ENCODE assay signal across 9 mouse cellular contexts in the genomic region with DNA sequence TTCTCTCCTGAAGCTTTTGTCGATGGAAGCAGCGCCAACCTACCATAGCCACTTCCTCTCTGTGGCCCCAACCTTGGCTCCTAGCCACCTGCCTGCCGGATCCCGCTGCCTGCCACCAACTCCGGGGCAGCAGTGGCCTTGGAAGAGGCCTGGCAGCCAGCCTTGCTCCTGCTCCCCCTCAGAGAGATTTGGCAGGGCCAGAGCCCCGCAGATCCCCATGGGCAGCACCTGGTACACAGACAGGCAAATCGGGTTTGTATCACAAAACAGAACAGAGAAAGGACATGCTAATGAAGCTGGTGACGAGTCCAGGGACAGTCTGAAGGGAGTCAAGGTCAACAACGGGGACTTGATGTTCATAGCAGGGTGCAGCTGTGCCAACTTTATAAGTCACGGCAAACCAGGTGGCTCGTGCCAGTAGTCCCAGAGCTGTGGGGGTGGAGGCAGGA. TPM values are rescaled to one million over a fixed set of nuclear protein-coding genes. Genes with fewer than 3 reads are reported as not detected.
A peak's percentile ranks its signal among the peaks of the same experiment; 100 is the strongest.
DNase-seq lines count a peak whose midpoint lies in the region; ATAC-seq lines count a peak whose summit lies in the region.
"Had no signal": no experiment of that assay in that cellular context is flagged by ENCODE, and none has a peak within 500 bp of the region (broad histone marks: within the 10 kb centered on the region; RNA-seq: fewer than 3 reads in every experiment).

No protein-coding gene starts in this region.

- peak; percentile 78 to 84 for DNase-seq in heart, adult 18-20 months
- DNase-seq in heart, embryonic 10.5 days (ENCODE audit: low spot score) = no peak
- DNase-seq in 416B (ENCODE audit: low read depth) = peak; percentile 91
- DNase-seq in cerebellum, adult 11 months = peak; percentile 80
- peak; percentile 38 for DNase-seq in heart, postnatal 25 days (ENCODE audit: low spot score)
- DNase-seq in thymus, postnatal 36 days = no peak
- DNase-seq in left cerebral cortex, adult 18-20 months (ENCODE audit: low spot score in 2 of 2) = no peak

- no peaks in the 10 kb centered on the region for H3K27me3 ChIP-seq in heart, embryonic 10.5 days (ENCODE audit: insufficient read depth, poor library complexity, severe bottlenecking)
- no peaks in the 10 kb centered on the region for H3K27me3 ChIP-seq in hindbrain, embryonic 13.5 days

- intact Hi-C loops in heart, postnatal 25 days (cut with DNase I) = no loop called here

- no peaks in the 10 kb centered on the region for H3K4me1 ChIP-seq in heart, embryonic 10.5 days
- H3K4me1 ChIP-seq in hindbrain, embryonic 13.5 days (replicated peaks) = no peaks in the 10 kb centered on the region

- H3K27ac ChIP-seq in heart, embryonic 10.5 days = no peak overlapping the region
- no peak overlapping the region for H3K27ac ChIP-seq in hindbrain, embryonic 13.5 days

- no peaks in the 10 kb centered on the region for H3K36me3 ChIP-seq in heart, embryonic 10.5 days
- no peaks in the 10 kb centered on the region for H3K36me3 ChIP-seq in hindbrain, embryonic 13.5 days

- H3K9me3 ChIP-seq in heart, embryonic 10.5 days = 0 out of 2 replicates have a peak, but pooled peaks cover 3% of the 10 kb centered on the region
- H3K9me3 ChIP-seq in hindbrain, embryonic 13.5 days = no peaks in the 10 kb centered on the region

- 75% methylated on average over 11 of the region's 11 CpGs for WGBS in heart, embryonic 10.5 days
- WGBS in hindbrain, embryonic 13.5 days = 75% methylated on average over 11 of the region's 11 CpGs

- no peak overlapping the region for H3K9ac ChIP-seq in hindbrain, embryonic 13.5 days

- no peak overlapping the region for H3K4me2 ChIP-seq in hindbrain, embryonic 13.5 days

- no peak overlapping the region for H3K4me3 ChIP-seq in heart, embryonic 10.5 days
- no peak overlapping the region for H3K4me3 ChIP-seq in hindbrain, embryonic 13.5 days

- no peak for ATAC-seq in hindbrain, embryonic 13.5 days (ENCODE audit: low FRiP score)

RNA-seq across cellular contexts. Expression of gene Nr0b2, which starts 10.0 kb away (rescaled TPM):
- total RNA-seq in heart, adult 18-20 months (2021) = 10 to 100 TPM; 16.7 to 20.3 TPM
- polyA plus RNA-seq in heart, embryonic 10.5 days (2016; fragmentation: Nextera tagmentation; extraction: Ambion mirVana) = 4.9 and 8.9 TPM in 2 replicates
- 10 to 100 TPM; 18.1 to 20.0 TPM for total RNA-seq in heart, postnatal 25 days (2021)
- not detected for total RNA-seq in left cerebral cortex, adult 18-20 months (2021)
- polyA plus RNA-seq in hindbrain, embryonic 13.5 days (2015; fragmentation: Nextera tagmentation; extraction: Ambion mirVana) = not detected in 2 replicates
- polyA plus RNA-seq: limb, embryonic 11.5 days had no signal

RNA-seq across cellular contexts. Expression of gene Gpatch3, which starts 11.4 kb away (rescaled TPM):
- 1 to 10 TPM; 3.2 to 3.6 TPM for total RNA-seq in heart, adult 18-20 months (2021)
- polyA plus RNA-seq in heart, embryonic 10.5 days (2016; fragmentation: Nextera tagmentation; extraction: Ambion mirVana) = 7.1 and 9.6 TPM in 2 replicates
- 1 to 10 TPM; 4.7 to 5.3 TPM for total RNA-seq in heart, postnatal 25 days (2021)
- total RNA-seq in left cerebral cortex, adult 18-20 months (2021) = 1 to 10 TPM; 8.3 to 10.0 TPM
- 6.7 and 8.3 TPM in 2 replicates for polyA plus RNA-seq in hindbrain, embryonic 13.5 days (2015; fragmentation: Nextera tagmentation; extraction: Ambion mirVana)

RNA-seq across cellular contexts. Expression of gene Nudc, which starts 17.4 kb away (rescaled TPM):
- total RNA-seq in heart, adult 18-20 months (2021) = 10 to 100 TPM; 78.7 to 80.1 TPM
- polyA plus RNA-seq in heart, embryonic 10.5 days (2016; fragmentation: Nextera tagmentation; extraction: Ambion mirVana) = 328 and 420 TPM in 2 replicates
- total RNA-seq in heart, postnatal 25 days (2021) = 10 to 100 TPM; 66.9 to 67.9 TPM
- 100 to 1,000 TPM; 148 to 156 TPM for total RNA-seq in left cerebral cortex, adult 18-20 months (2021)
- polyA plus RNA-seq in hindbrain, embryonic 13.5 days (2015; fragmentation: Nextera tagmentation; extraction: Ambion mirVana) = 256 and 265 TPM in 2 replicates

RNA-seq across cellular contexts. Expression of gene Gpn2, which starts 21.0 kb away (rescaled TPM):
- total RNA-seq in heart, adult 18-20 months (2021) = 1 to 10 TPM; 7.9 TPM
- 18.2 and 22.1 TPM in 2 replicates for polyA plus RNA-seq in heart, embryonic 10.5 days (2016; fragmentation: Nextera tagmentation; extraction: Ambion mirVana)
- total RNA-seq in heart, postnatal 25 days (2021) = 1 to 10 TPM; 6.4 to 6.8 TPM
- total RNA-seq in left cerebral cortex, adult 18-20 months (2021) = 10 to 100 TPM in 1 of 2 experiments, 1 to 10 TPM in 1; 9.9 to 11.6 TPM
- 17.7 and 22.2 TPM in 2 replicates for polyA plus RNA-seq in hindbrain, embryonic 13.5 days (2015; fragmentation: Nextera tagmentation; extraction: Ambion mirVana)

RNA-seq across cellular contexts. Expression of gene Sfn, which starts 38.8 kb away (rescaled TPM):
- total RNA-seq in heart, adult 18-20 months (2021) = 1 to 10 TPM; 1.0 to 1.4 TPM
- 4.3 and 12.9 TPM in 2 replicates for polyA plus RNA-seq in heart, embryonic 10.5 days (2016; fragmentation: Nextera tagmentation; extraction: Ambion mirVana)
- total RNA-seq in heart, postnatal 25 days (2021) = 1 to 10 TPM; 1.5 TPM
- total RNA-seq in left cerebral cortex, adult 18-20 months (2021) = 1 to 10 TPM; 1.4 to 2.6 TPM
- 2.8 and 4.1 TPM in 2 replicates for polyA plus RNA-seq in hindbrain, embryonic 13.5 days (2015; fragmentation: Nextera tagmentation; extraction: Ambion mirVana)

Comparison
In these comparisons a context has a peak if more than half of its experiments do, and no peak if none do; other contexts are left out.
1. DNase-seq: peak in heart, adult 18-20 months (2 of 2), 416B (single experiment), cerebellum, adult 11 months (single experiment) and heart, postnatal 25 days (single experiment); none in heart, embryonic 10.5 days (single experiment), thymus, postnatal 36 days (0 of 2) and left cerebral cortex, adult 18-20 months (0 of 2).
2. RNA of gene Nr0b2, which starts 10.0 kb away (total RNA-seq): 16.7 to 20.3 TPM in heart, adult 18-20 months and 18.1 to 20.0 TPM in heart, postnatal 25 days; not detected in left cerebral cortex, adult 18-20 months; every median in the first group is over 10 times any median in the second.